Mouse (Mus musculus) neural tube, embryonic 13.5 days (tissue): ENCODE measurements around the gene Trp53i13. TPM values are rescaled to one million over a fixed set of nuclear protein-coding genes. Genes with fewer than 3 reads are reported as not detected.
"Not testable (repeated sequence)": the region's sequence is repeated elsewhere in the genome, so short reads cannot be mapped to it uniquely, and the experiment has no call there.

Experiments
- ATAC-seq: fragments of 200-750 bp; cut with Nextera tagmentation; 2 replicates; pipeline ENCODE4 v1.8.0; 2017; ENCODE audit warnings: low read depth, mild to moderate bottlenecking, moderate TSS enrichment, moderate library complexity
- H3K27ac ChIP-seq: fragments of 300-500 bp; sonication (generic); replicated peaks from 2 replicates; pipeline ENCODE4 v1.5.1; 2015; ENCODE audit warnings: moderate library complexity, mild to moderate bottlenecking, inconsistent platforms
- H3K27me3 ChIP-seq: fragments of 300-500 bp; sonication (generic); 2 replicates; pipeline ENCODE4 v1.6.1; 2015; ENCODE audit warnings: mild to moderate bottlenecking, inconsistent platforms
- H3K36me3 ChIP-seq: fragments of 300-500 bp; sonication (generic); 2 replicates; pipeline ENCODE4 v1.6.1; 2015; ENCODE audit warnings: mild to moderate bottlenecking, inconsistent platforms
- H3K4me1 ChIP-seq: fragments of 300-500 bp; sonication (generic); replicated peaks from 2 replicates; pipeline ENCODE4 v1.6.1; 2015; ENCODE audit warnings: inconsistent platforms
- H3K4me2 ChIP-seq: fragments of 300-500 bp; sonication (generic); 2 replicates; pipeline ENCODE4 v1.6.1; 2015; ENCODE audit warnings: inconsistent platforms, mild to moderate bottlenecking, moderate library complexity
- H3K4me3 ChIP-seq: fragments of 300-500 bp; sonication (generic); 2 replicates; pipeline ENCODE4 v1.5.1; 2015; ENCODE audit warnings: mild to moderate bottlenecking, inconsistent platforms
- H3K9ac ChIP-seq: fragments of 300-500 bp; sonication (generic); 2 replicates; pipeline ENCODE4 v1.6.1; 2015; ENCODE audit warnings: moderate library complexity, mild to moderate bottlenecking, inconsistent platforms
- H3K9me3 ChIP-seq: fragments of 300-500 bp; sonication (generic); 2 replicates; pipeline ENCODE4 v1.6.1; 2016; ENCODE audit warnings: inconsistent platforms
- WGBS: fragments of 180-500 bp; shearing (Covaris S2); methylation state at CpG from one replicate; pipeline ENCODE4 v1.1.7; 2015; 5-methylcytosine and 5-hydroxymethylcytosine counted together
- polyA plus RNA-seq: library from polyadenylated mRNA; unstranded; fragments of >200 nt; fragmentation: Nextera tagmentation; extraction: Ambion mirVana; gene quantifications from 2 replicates; pipeline ENCODE4 v1.2.1, GENCODE M21; 2015

Trp53i13 gene
- polyA plus RNA-seq, result 18.0 and 18.3 TPM in 2 replicates

- Histone ChIP-seq H3K9me3 (no peaks in the 10 kb centered on the region), H3K36me3 (no peaks in the 10 kb centered on the region), H3K4me2 (peak within 1 kb of the TSS; percentile 90), H3K4me1 (peaks cover 64% of the 10 kb centered on the region), H3K4me3 (peak within 1 kb of the TSS; percentile 48), H3K27ac (no peak within 1 kb of the TSS), H3K9ac (peak within 1 kb of the TSS; percentile 66), H3K27me3 (peaks cover 42% of the 10 kb centered on the region)
- 6% methylated on average over 39 of the region's 39 CpGs for WGBS
- ATAC-seq, result no peak
Measured at GRCm38 (mm10) chr11:77515637-77516552, at the start of gene Trp53i13. Gene Trp53i13 (minus strand): TSS chr11:77515980.

- WGBS, result 93% methylated on average over 7 of the region's 7 CpGs
- H3K9me3 ChIP-seq, result no peaks in the 10 kb centered on the region
- no peaks in the 10 kb centered on the region for H3K27me3 ChIP-seq
- ATAC-seq, result no peak
- H3K36me3 ChIP-seq, result peaks cover 78% of the 10 kb centered on the region
- H3K4me2 ChIP-seq, result no peak overlapping the region
- no peak overlapping the region for H3K9ac ChIP-seq
- H3K4me3 ChIP-seq, result no peak overlapping the region
- no peaks in the 10 kb centered on the region for H3K4me1 ChIP-seq
- no peak overlapping the region for H3K27ac ChIP-seq
Measured at GRCm38 (mm10) chr11:77545261-77545660, 29.5 kb upstream of the Trp53i13 start.

GRCm38 (mm10) chr11:77532202-77532846 lies 16.5 kb upstream of the Trp53i13 start:
- Histone ChIP-seq H3K4me1 (no peaks in the 10 kb centered on the region), H3K9ac (no peak overlapping the region), H3K9me3 (no peaks in the 10 kb centered on the region), H3K36me3 (peaks cover 32% of the 10 kb centered on the region), H3K4me2 (no peak overlapping the region), H3K27me3 (no peaks in the 10 kb centered on the region), H3K27ac (no peak overlapping the region), H3K4me3 (no peak overlapping the region)
- no peak for ATAC-seq
- 90% methylated on average over 4 of the region's 4 CpGs for WGBS

- no peak overlapping the region for H3K9ac ChIP-seq
- H3K27me3 ChIP-seq, result no peaks in the 10 kb centered on the region
- peaks cover 19% of the 10 kb centered on the region for H3K36me3 ChIP-seq
- H3K27ac ChIP-seq, result no peak overlapping the region
- H3K4me1 ChIP-seq, result no peaks in the 10 kb centered on the region
- ATAC-seq, result no peak
- H3K9me3 ChIP-seq, result no peaks in the 10 kb centered on the region
- 96% methylated on average over 2 of the region's 2 CpGs for WGBS
- H3K4me3 ChIP-seq, result no peak overlapping the region
- no peak overlapping the region for H3K4me2 ChIP-seq
Measured at GRCm38 (mm10) chr11:77530862-77531261, 15.1 kb upstream of the Trp53i13 start.

- WGBS, result 89% methylated on average over 3 of the region's 3 CpGs
- no peak for ATAC-seq
Measured at GRCm38 (mm10) chr11:77529644-77530043, 13.9 kb upstream of the Trp53i13 start.

GRCm38 (mm10) chr11:77528420-77528819 lies 12.6 kb upstream of the Trp53i13 start:
- not testable (repeated sequence) for H3K9ac ChIP-seq, H3K4me1 ChIP-seq, H3K4me3 ChIP-seq, H3K27me3 ChIP-seq, H3K36me3 ChIP-seq, ATAC-seq, H3K27ac ChIP-seq, H3K4me2 ChIP-seq, H3K9me3 ChIP-seq
- WGBS, result 90% methylated on average over 3 of the region's 3 CpGs

More at GRCm38 (mm10) chr11:77529644-77530043, 13.9 kb upstream of the Trp53i13 start:
- Histone ChIP-seq H3K27ac (no peak overlapping the region), H3K36me3 (peaks cover 12% of the 10 kb centered on the region), H3K4me1 (no peaks in the 10 kb centered on the region), H3K27me3 (no peaks in the 10 kb centered on the region), H3K9me3 (no peaks in the 10 kb centered on the region), H3K4me3 (no peak overlapping the region), H3K4me2 (no peak overlapping the region), H3K9ac (no peak overlapping the region)

GRCm38 (mm10) chr11:77525804-77526486 lies 10.2 kb upstream of the Trp53i13 start:
- ATAC-seq, result no peak
- WGBS, result 77% methylated on average over 3 of the region's 3 CpGs

GRCm38 (mm10) chr11:77520601-77521529 lies 5.1 kb upstream of the Trp53i13 start:
- WGBS, result 52% methylated on average over 5 of the region's 5 CpGs

More at GRCm38 (mm10) chr11:77525804-77526486, 10.2 kb upstream of the Trp53i13 start:
- Histone ChIP-seq H3K4me2 (no peak overlapping the region), H3K27me3 (no peaks in the 10 kb centered on the region), H3K9ac (no peak overlapping the region), H3K4me3 (no peak overlapping the region), H3K27ac (no peak overlapping the region), H3K36me3 (peaks cover 7% of the 10 kb centered on the region), H3K9me3 (no peaks in the 10 kb centered on the region), H3K4me1 (no peaks in the 10 kb centered on the region)

GRCm38 (mm10) chr11:77519043-77519442 lies 3.3 kb upstream of the Trp53i13 start, which contains the start of gene Gm10392:
Gene Gm10392 (minus strand): TSS chr11:77519198.
- Histone ChIP-seq H3K4me3 (no peak within 1 kb of the TSS), H3K9me3 (no peaks in the 10 kb centered on the region), H3K9ac (no peak within 1 kb of the TSS), H3K4me2 (no peak within 1 kb of the TSS), H3K27me3 (peaks cover 35% of the 10 kb centered on the region), H3K27ac (no peak within 1 kb of the TSS), H3K4me1 (peaks cover 46% of the 10 kb centered on the region), H3K36me3 (no peaks in the 10 kb centered on the region)
- no peak for ATAC-seq
- 70% methylated on average over 5 of the region's 5 CpGs for WGBS

More at GRCm38 (mm10) chr11:77520601-77521529, 5.1 kb upstream of the Trp53i13 start:
- no peak for ATAC-seq
- Histone ChIP-seq H3K9me3 (no peaks in the 10 kb centered on the region), H3K9ac (no peak overlapping the region), H3K4me2 (no peak overlapping the region), H3K27ac (no peak overlapping the region), H3K36me3 (no peaks in the 10 kb centered on the region), H3K27me3 (peaks cover 17% of the 10 kb centered on the region), H3K4me3 (no peak overlapping the region), H3K4me1 (peaks cover 28% of the 10 kb centered on the region)

- 80% methylated on average over 26 of the region's 27 CpGs for WGBS
- peaks cover 42% of the 10 kb centered on the region for H3K27me3 ChIP-seq
Measured at GRCm38 (mm10) chr11:77518051-77518798, 2.4 kb upstream of the Trp53i13 start.

More at GRCm38 (mm10) chr11:77518051-77518798, 2.4 kb upstream of the Trp53i13 start:
- Histone ChIP-seq H3K4me2 (no peak overlapping the region), H3K27ac (no peak overlapping the region), H3K36me3 (no peaks in the 10 kb centered on the region), H3K4me3 (no peak overlapping the region), H3K4me1 (peaks cover 53% of the 10 kb centered on the region), H3K9ac (no peak overlapping the region), H3K9me3 (no peaks in the 10 kb centered on the region)
- ATAC-seq, result no peak
